Mouse (Mus musculus): Measurements from ENCODE around the gene Taf3. TPM values are rescaled to one million over a fixed set of nuclear protein-coding genes. Genes with fewer than 3 reads are reported as not detected.

Taf3 gene
- total RNA-seq, 2 experiments from 2014 or later, result 13.9 to 15.4 TPM

- no peak for TF ChIP-seq CTCF (conservative IDR thresholded peaks at IDR 0.05)
- Histone ChIP-seq H3K27ac (no peak overlapping the region), H3K4me3 (no peak overlapping the region)
- DNase-seq (ENCODE audit: low spot score in 2 of 2), result no peak
Observed at GRCm38 (mm10) chr2:10003358-10003757, 45.0 kb downstream of the Taf3 start.

GRCm38 (mm10) chr2:10001591-10001990 is 46.8 kb downstream of the Taf3 start:
- Histone ChIP-seq H3K4me3 (no peak overlapping the region), H3K27ac (no peak overlapping the region)
- TF ChIP-seq CTCF (conservative IDR thresholded peaks at IDR 0.05), result no peak
- DNase-seq (ENCODE audit: low spot score in 2 of 2), result no peak

- no peak for DNase-seq (ENCODE audit: low spot score in 2 of 2)
- no peak overlapping the region for H3K27ac ChIP-seq
- no peak overlapping the region for H3K4me3 ChIP-seq
- TF ChIP-seq CTCF (conservative IDR thresholded peaks at IDR 0.05), result no peak
Observed at GRCm38 (mm10) chr2:9997535-9997934, 50.9 kb downstream of the Taf3 start.

- Histone ChIP-seq H3K27ac (no peak overlapping the region), H3K4me3 (no peak overlapping the region)
- no peak for TF ChIP-seq CTCF (conservative IDR thresholded peaks at IDR 0.05)
- DNase-seq (ENCODE audit: low spot score in 2 of 2), result no peak
Observed at GRCm38 (mm10) chr2:9996111-9996510, 52.3 kb downstream of the Taf3 start.

GRCm38 (mm10) chr2:9990690-9991229 is 57.6 kb downstream of the Taf3 start:
- no peak for DNase-seq (ENCODE audit: low spot score in 2 of 2)
- H3K27ac ChIP-seq, result no peak overlapping the region
- TF ChIP-seq CTCF (conservative IDR thresholded peaks at IDR 0.05), result no peak

GRCm38 (mm10) chr2:9989649-9990547 is 58.5 kb downstream of the Taf3 start:
- no peak overlapping the region for H3K27ac ChIP-seq
- no peak overlapping the region for H3K4me3 ChIP-seq
- DNase-seq (ENCODE audit: low spot score in 2 of 2), result no peak
- TF ChIP-seq CTCF (conservative IDR thresholded peaks at IDR 0.05), result no peak

More at GRCm38 (mm10) chr2:9990690-9991229, 57.6 kb downstream of the Taf3 start:
- no peak overlapping the region for H3K4me3 ChIP-seq

GRCm38 (mm10) chr2:9988290-9988689 is 60.1 kb downstream of the Taf3 start:
- Histone ChIP-seq H3K27ac (no peak overlapping the region), H3K4me3 (no peak overlapping the region)
- DNase-seq (ENCODE audit: low spot score in 2 of 2), result no peak
- no peak for TF ChIP-seq CTCF (conservative IDR thresholded peaks at IDR 0.05)

- DNase-seq (ENCODE audit: low spot score in 2 of 2), result no peak
- Histone ChIP-seq H3K4me3 (no peak overlapping the region), H3K27ac (no peak overlapping the region)
- TF ChIP-seq CTCF (conservative IDR thresholded peaks at IDR 0.05), result no peak
Observed at GRCm38 (mm10) chr2:9985979-9986447, 62.4 kb downstream of the Taf3 start.

- TF ChIP-seq CTCF (conservative IDR thresholded peaks at IDR 0.05), result no peak
- Histone ChIP-seq H3K27ac (no peak overlapping the region), H3K4me3 (no peak overlapping the region)
- DNase-seq (ENCODE audit: low spot score in 2 of 2), result no peak
Observed at GRCm38 (mm10) chr2:9982446-9982845, 66.0 kb downstream of the Taf3 start.

- Histone ChIP-seq H3K27ac (no peak overlapping the region), H3K4me3 (no peak overlapping the region)
- DNase-seq (ENCODE audit: low spot score in 2 of 2), result no peak
- no peak for TF ChIP-seq CTCF (conservative IDR thresholded peaks at IDR 0.05)
Observed at GRCm38 (mm10) chr2:9971927-9972326, 76.5 kb downstream of the Taf3 start.

GRCm38 (mm10) chr2:9970579-9970978 is 77.8 kb downstream of the Taf3 start:
- no peak for TF ChIP-seq CTCF (conservative IDR thresholded peaks at IDR 0.05)
- no peak overlapping the region for H3K27ac ChIP-seq
- DNase-seq (ENCODE audit: low spot score in 2 of 2), result no peak
- H3K4me3 ChIP-seq, result no peak overlapping the region

GRCm38 (mm10) chr2:9970178-9970577 is 78.2 kb downstream of the Taf3 start:
- Histone ChIP-seq H3K4me3 (no peak overlapping the region), H3K27ac (no peak overlapping the region)
- TF ChIP-seq CTCF (conservative IDR thresholded peaks at IDR 0.05), result no peak
- no peak for DNase-seq (ENCODE audit: low spot score in 2 of 2)

GRCm38 (mm10) chr2:9969734-9970133 is 78.7 kb downstream of the Taf3 start:
- no peak for TF ChIP-seq CTCF (conservative IDR thresholded peaks at IDR 0.05)
- no peak for DNase-seq (ENCODE audit: low spot score in 2 of 2)
- Histone ChIP-seq H3K4me3 (no peak overlapping the region), H3K27ac (no peak overlapping the region)

- Histone ChIP-seq H3K4me3 (no peak overlapping the region), H3K27ac (no peak overlapping the region)
- DNase-seq (ENCODE audit: low spot score in 2 of 2), result no peak
- no peak for TF ChIP-seq CTCF (conservative IDR thresholded peaks at IDR 0.05)
Observed at GRCm38 (mm10) chr2:9966634-9967033, 81.8 kb downstream of the Taf3 start.
